Mouse (Mus musculus) frontal cortex, postnatal 25 days (tissue): ENCODE measurements around the gene Ptprcap.

Experiments used
- DNase-seq, 2 experiments: peaks; one replicate each; pipeline ENCODE4 v3.0.0; 2022; ENCODE audit warnings: low spot score in 2 of 2

Gene Ptprcap

GRCm38 (mm10) chr19:4166678-4167476 is 13.5 kb downstream of the Ptprcap start:
- no peak for DNase-seq

GRCm38 (mm10) chr19:4169378-4169784 is 16.0 kb downstream of the Ptprcap start:
- DNase-seq = peak; percentile 98 to 100

DNA sequence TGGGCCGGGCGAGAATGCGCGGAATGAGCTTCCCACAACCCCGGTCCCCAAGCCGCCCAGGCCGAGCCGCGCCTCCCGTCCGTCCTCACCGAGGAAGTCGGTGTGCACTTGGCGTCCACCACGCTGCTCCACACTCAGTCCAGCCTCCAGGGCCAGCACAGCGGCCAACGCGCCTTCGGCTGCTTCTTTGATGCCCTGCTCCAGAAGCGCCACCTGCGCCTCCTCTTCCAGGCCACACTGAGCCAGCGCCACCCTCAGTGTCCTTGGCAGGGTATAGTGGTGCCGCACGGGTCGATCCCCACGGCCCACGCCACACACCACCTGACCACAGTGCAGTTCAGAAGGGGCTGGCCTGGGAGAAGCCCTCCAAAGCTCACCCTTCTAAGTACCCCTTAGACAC is 16.4 kb downstream of the Ptprcap start:
- no peak for DNase-seq

DNA sequence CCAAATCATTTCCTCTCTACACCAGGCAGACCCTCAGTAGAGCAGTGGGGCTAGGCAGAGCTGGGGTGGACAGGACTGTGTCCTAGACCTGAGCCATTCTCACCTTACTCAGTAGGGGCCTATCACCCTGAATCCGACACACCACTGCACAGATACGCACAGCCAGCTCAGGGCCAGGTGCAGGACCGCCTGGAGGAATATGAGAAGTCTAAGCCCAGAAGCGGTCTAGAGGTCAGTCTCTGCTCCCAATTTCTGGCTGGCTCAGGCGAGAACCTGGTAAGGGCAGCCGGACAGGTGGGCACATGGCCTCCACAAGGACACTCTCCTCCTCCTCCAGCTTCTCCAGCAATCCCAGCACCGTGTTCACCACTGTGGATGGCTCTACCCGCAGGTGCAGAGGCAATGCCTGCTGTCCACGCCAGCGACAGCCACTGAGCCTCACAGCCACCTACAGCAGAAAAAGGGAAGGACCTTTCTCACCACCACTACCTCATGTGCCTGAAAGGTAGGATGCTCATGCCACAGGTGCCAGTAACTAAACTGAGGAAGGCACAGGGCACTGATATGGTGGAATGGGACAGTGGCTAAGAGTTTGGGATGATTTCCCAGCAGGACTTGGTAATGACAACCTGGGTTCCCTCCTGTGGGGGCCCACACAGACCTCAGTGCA is 17.5 kb downstream of the Ptprcap start:
- DNase-seq = no peak

- DNase-seq = no peak
Observed at GRCm38 (mm10) chr19:4171393-4172290, 18.2 kb downstream of the Ptprcap start.

DNA sequence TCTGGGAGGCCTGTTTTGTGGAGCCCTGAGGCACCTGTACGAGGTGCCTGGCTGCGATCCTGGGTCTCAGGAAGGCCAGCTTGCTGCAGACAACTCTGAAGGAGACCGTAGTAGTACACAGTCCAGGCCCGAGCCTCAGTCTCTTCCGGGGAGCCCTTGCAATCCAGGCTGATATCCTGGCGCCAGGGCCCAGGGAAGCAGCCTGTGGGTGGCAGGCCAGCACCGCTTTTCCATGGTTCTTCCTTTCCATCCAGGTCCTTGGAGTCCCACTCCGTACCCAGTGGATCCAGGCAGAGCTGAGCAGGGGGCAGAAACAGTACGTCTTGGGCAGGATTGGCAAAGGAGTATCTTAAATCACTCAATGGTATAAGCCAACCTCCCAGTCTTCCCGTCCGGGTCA is 19.5 kb downstream of the Ptprcap start:
- DNase-seq = no peak

DNA sequence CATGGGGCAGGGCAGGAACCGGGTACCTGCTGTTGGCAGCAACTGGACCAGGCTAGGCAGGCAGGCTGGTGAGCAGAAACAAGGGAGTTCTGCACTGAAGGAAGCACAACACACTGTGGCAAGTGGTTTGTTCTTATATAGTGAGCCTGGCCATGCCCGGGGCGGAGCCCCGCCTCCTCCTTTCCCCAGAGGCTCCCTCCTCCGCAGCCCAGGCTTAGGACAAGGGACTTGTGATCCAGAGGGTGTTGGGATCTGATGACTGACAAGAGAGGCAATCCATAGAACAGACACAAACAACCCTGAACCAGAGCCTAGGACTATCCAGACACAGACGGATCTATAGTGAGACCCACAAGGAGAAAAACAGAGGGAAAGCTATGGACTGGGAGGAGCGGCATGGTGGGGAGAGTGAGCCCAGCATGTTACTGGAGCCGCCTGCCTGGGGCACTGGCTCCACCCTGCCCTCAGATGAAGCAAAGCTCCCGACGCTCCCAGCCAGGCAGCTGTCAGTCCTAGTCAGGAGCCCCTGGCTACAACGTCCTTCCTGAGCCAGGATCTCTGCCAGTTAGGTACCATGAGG is 22.1 kb downstream of the Ptprcap start, which contains the start of gene Carns1:
Gene Carns1, minus strand, starts transcription at position 112 of the 580 bp plus-strand sequence.
- DNase-seq = no peak

- no peak for DNase-seq
Observed at GRCm38 (mm10) chr19:4180411-4180810, 27.0 kb downstream of the Ptprcap start.

GRCm38 (mm10) chr19:4181892-4182291 is 28.5 kb downstream of the Ptprcap start:
- peak; percentile 47 to 55 for DNase-seq

- DNase-seq = no peak
Observed at GRCm38 (mm10) chr19:4183689-4184088, 30.3 kb downstream of the Ptprcap start.

DNA sequence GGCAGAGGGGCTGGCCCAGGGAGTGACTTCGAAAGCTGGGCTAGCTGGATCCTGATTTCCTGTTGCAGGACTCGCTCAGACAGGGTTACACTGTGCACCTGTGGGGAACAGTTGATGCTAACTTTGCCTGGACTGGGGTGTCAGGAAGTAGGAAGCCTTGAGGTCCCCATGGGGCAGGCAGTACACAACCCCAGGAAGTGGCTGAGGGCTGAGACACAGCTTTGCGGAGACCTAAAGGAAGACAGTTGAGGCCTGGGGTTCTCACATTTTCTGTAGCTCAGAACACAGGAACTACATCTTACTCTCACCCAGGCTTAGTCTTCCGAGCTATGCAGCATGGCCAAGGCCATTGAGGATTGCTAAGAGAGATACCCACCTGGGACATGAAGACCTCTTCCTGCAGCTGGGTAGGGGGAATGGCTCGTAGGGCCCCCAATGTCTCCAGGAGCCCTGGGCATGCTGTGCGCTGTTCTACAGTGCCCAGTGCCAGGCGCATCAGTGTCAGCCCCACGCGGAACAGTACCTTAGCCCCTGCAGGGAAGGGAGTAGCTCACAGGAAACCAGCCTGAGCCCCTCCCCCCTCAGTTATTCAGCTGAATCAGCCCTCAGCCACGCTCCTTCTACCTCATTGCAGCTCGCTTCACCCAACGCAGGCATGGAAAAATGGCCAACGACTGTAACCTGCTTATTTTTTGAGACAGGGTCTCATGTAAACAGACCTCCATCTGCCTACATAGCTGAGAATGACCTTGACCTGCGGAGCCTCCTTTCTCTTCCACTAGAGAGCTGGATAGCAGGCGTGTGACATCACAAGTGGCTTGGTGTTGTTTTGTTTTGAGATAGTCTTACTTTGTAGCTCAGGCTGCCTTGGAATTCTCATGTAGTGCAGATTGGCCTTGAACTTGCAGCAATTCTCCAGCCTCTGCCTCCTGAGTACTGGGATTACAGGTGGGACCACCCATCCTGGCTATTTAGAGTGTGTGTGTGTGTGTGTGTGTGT is 31.9 kb downstream of the Ptprcap start:
- DNase-seq = no peak

DNA sequence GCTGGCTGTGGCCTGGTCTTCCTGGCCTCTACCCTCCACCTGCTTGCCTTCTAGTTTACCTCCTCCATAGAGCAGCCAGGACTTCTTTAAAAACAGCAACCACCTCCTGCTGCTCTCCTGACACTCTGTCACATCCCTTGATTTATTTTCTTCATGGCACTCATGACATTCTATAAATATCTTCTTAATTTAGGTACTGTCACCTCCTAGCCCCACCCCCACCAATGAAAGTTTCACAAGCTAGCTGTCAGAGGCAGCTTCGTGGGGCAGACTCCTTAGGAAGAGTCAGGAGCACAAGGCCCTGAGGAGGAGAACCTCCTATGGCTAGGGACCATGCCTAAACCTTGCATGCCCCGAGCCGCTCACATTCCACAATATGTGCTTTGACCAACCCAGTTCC is 33.9 kb downstream of the Ptprcap start:
- DNase-seq = no peak

DNA sequence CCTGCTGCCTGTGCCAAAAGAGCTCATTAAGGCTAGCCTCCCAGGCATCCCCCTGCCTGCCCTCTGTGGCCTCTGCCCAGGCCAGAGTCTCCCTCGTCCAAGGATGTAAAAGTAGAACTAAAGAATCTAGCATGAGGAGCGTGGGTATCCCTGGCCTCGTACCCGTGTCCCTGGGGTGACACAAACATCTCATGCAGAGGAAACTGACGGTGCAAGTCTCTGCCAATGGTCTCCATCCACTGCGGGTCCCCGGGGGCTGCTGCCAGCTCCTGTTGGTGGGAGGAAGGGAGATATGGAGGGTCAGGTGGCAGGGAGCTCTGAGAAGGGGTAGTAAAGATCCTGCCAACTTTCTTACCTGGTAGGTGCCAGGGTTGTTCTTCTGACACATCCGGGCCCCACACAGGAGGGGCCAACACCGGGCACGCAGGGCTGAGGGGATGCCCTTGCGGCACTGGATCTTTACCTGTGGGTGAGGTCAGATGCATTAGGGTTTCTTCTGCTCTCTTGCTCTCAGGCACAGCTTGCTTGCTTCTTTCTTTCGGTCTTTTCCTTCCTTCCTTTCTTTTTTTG is 35.7 kb downstream of the Ptprcap start:
- no peak for DNase-seq

DNA sequence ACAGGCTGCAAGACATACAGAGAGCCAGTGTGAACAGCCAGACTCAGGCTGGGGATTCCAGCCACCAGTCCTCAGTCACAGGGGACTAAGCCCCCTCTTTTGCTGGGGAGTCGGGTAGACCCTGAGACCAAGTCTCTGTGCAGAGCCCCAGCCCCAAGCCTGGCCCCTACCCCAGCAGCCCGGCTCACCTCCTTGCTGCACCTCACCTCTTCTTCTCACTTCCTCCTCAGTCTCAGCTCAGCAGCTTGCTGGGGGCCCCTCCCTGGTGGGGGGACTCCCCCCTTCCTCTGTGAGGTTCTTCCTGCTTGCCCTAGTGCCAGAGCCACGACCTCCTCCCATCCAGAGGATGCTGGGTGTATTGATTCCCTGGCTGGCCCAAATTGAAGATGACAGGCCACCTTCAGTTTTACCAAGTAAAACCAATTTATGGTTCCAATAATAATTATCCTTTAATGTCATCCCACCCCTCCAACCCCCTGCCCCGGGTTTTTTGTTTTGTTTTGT is 37.5 kb downstream of the Ptprcap start, which contains the start of gene Tbc1d10c:
Gene Tbc1d10c, minus strand, starts transcription at position 454 of the 504 bp plus-strand sequence.
- DNase-seq = no peak

- peak; percentile 70 to 88 for DNase-seq
Observed at GRCm38 (mm10) chr19:4191528-4192250, 38.3 kb downstream of the Ptprcap start, which contains the start of gene Ppp1ca. Gene Ppp1ca, plus strand, starts transcription at chr19:4192065.

GRCm38 (mm10) chr19:4192251-4192985 is 39.0 kb downstream of the Ptprcap start:
- no peak for DNase-seq

- no peak for DNase-seq
Observed at GRCm38 (mm10) chr19:4193129-4193528, 39.7 kb downstream of the Ptprcap start.

DNA sequence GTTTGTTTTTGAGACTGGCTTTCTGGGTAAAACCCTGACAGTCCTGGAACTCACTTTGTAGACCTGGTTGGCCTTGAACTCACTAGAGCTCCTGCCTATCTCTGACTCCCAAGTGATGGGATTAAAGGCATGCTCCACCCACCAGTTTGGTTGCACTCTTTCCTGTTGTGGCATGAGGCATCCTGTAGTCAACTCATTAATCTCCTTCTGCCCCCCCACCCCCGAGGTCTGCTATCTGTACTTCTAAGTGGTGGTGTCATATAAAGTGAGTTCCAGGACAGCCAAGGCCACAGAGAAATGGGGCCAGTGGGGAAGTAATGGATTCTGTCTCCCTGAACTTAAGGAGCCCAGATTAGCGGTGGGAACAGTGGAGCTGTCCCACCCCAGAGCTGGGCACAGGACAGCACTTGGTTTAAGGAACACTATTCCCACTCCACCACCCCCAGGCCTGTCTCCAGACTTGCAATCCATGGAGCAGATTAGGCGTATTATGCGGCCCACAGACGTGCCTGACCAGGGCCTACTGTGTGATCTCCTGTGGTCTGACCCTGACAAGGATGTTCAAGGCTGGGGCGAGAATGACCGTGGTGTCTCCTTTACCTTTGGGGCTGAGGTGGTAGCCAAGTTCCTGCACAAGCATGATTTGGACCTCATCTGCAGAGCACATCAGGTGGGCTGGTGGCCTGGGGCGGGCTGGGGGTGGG is 40.8 kb downstream of the Ptprcap start:
- DNase-seq = no peak
